Mouse (Mus musculus): ENCODE measurements at regions not wholly inside any gene's neighbourhood (a gene's known extent, or its start where the extent isn't known, plus 50 kb on each side); places are given as distances from the start of the nearest gene placed in this dataset.

- no peak for DNase-seq
- WGBS (ENCODE audit: insufficient replicate concordance), result 73% methylated on average over 2 of the region's 2 CpGs
These were observed 236.9 kb downstream of the Wnt5a start for GRCm38 (mm10) chr14:28741418-28741817.

GRCm38 (mm10) chr14:28743673-28744072, 239.1 kb downstream of the Wnt5a start:
- no peak for TF ChIP-seq EP300 (IDR thresholded peaks at IDR 0.05; ENCODE audit: low read depth)
- Histone ChIP-seq H3K27ac (ENCODE audit: low read depth) (no peak overlapping the region), H3K4me2 (ENCODE audit: low read depth, low read length) (no peak overlapping the region), H3K4me1 (ENCODE audit: insufficient read depth) (no peaks in the 10 kb centered on the region), H3K27me3 (ENCODE audit: insufficient read depth, low read length) (no peaks in the 10 kb centered on the region), H3K36me3 (replicated peaks; ENCODE audit: insufficient read depth, low read length) (no peaks in the 10 kb centered on the region), H3K4me3 (ENCODE audit: low read depth, low read length) (no peak overlapping the region), H3K9ac (replicated peaks) (no peak overlapping the region), H3K9me3 (ENCODE audit: low read length) (no peaks in the 10 kb centered on the region)
- WGBS (ENCODE audit: insufficient replicate concordance), result 75% methylated on average over 4 of the region's 4 CpGs
- no peak for ATAC-seq
- no peak for DNase-seq

More at GRCm38 (mm10) chr14:28741418-28741817, 236.9 kb downstream of the Wnt5a start:
- TF ChIP-seq CTCF (IDR thresholded peaks at IDR 0.05; ENCODE audit: low read depth) (no peak), EP300 (IDR thresholded peaks at IDR 0.05; ENCODE audit: low read depth) (no peak)
- H3K27me3 ChIP-seq (ENCODE audit: insufficient read depth, low read length), result no peaks in the 10 kb centered on the region
- no peak overlapping the region for H3K9ac ChIP-seq (replicated peaks)
- no peak overlapping the region for H3K27ac ChIP-seq (ENCODE audit: low read depth)
- H3K4me2 ChIP-seq (ENCODE audit: low read depth, low read length), result no peak overlapping the region
- H3K4me3 ChIP-seq (ENCODE audit: low read depth, low read length), result no peak overlapping the region
- no peaks in the 10 kb centered on the region for H3K9me3 ChIP-seq (ENCODE audit: low read length)
- H3K36me3 ChIP-seq (replicated peaks; ENCODE audit: insufficient read depth, low read length), result no peaks in the 10 kb centered on the region
- ATAC-seq, result no peak
- H3K4me1 ChIP-seq (ENCODE audit: insufficient read depth), result no peaks in the 10 kb centered on the region

GRCm38 (mm10) chr14:28750301-28750700, 245.8 kb downstream of the Wnt5a start:
- H3K4me1 ChIP-seq (ENCODE audit: insufficient read depth), result no peaks in the 10 kb centered on the region
- TF ChIP-seq CTCF (IDR thresholded peaks at IDR 0.05; ENCODE audit: low read depth) (no peak), EP300 (IDR thresholded peaks at IDR 0.05; ENCODE audit: low read depth) (no peak)
- ATAC-seq (no peak), DNase-seq (no peak)
- no peaks in the 10 kb centered on the region for H3K36me3 ChIP-seq (replicated peaks; ENCODE audit: insufficient read depth, low read length)
- no peaks in the 10 kb centered on the region for H3K27me3 ChIP-seq (ENCODE audit: insufficient read depth, low read length)
- 71% methylated on average over 1 of the region's 1 CpGs for WGBS (ENCODE audit: insufficient replicate concordance)
- H3K9ac ChIP-seq (replicated peaks), result no peak overlapping the region
- no peak overlapping the region for H3K27ac ChIP-seq (ENCODE audit: low read depth)
- H3K4me3 ChIP-seq (ENCODE audit: low read depth, low read length), result no peak overlapping the region
- H3K4me2 ChIP-seq (ENCODE audit: low read depth, low read length), result no peak overlapping the region
- no peaks in the 10 kb centered on the region for H3K9me3 ChIP-seq (ENCODE audit: low read length)

GRCm38 (mm10) chr14:28765201-28765600, 252.8 kb upstream of the Lrtm1 start:
- H3K27me3 ChIP-seq (ENCODE audit: insufficient read depth, low read length), result no peaks in the 10 kb centered on the region
- DNase-seq (no peak), ATAC-seq (no peak)
- H3K4me2 ChIP-seq (ENCODE audit: low read depth, low read length), result no peak overlapping the region
- H3K9ac ChIP-seq (replicated peaks), result no peak overlapping the region
- H3K4me1 ChIP-seq (ENCODE audit: insufficient read depth), result no peaks in the 10 kb centered on the region
- no peaks in the 10 kb centered on the region for H3K9me3 ChIP-seq (ENCODE audit: low read length)
- no peak for TF ChIP-seq CTCF (IDR thresholded peaks at IDR 0.05; ENCODE audit: low read depth)
- TF ChIP-seq EP300 (IDR thresholded peaks at IDR 0.05; ENCODE audit: low read depth), result no peak
- 60% methylated on average over 1 of the region's 1 CpGs for WGBS (ENCODE audit: insufficient replicate concordance)
- no peak overlapping the region for H3K27ac ChIP-seq (ENCODE audit: low read depth)
- H3K36me3 ChIP-seq (replicated peaks; ENCODE audit: insufficient read depth, low read length), result no peaks in the 10 kb centered on the region
- H3K4me3 ChIP-seq (ENCODE audit: low read depth, low read length), result no peak overlapping the region

- no peaks in the 10 kb centered on the region for H3K4me1 ChIP-seq (ENCODE audit: insufficient read depth)
- H3K4me3 ChIP-seq (ENCODE audit: low read depth, low read length), result no peak overlapping the region
- DNase-seq (no peak), ATAC-seq (no peak)
- WGBS (ENCODE audit: insufficient replicate concordance), result 75% methylated on average over 11 of the region's 11 CpGs
- no peak overlapping the region for H3K9ac ChIP-seq (replicated peaks)
- H3K27ac ChIP-seq (ENCODE audit: low read depth), result no peak overlapping the region
- TF ChIP-seq EP300 (IDR thresholded peaks at IDR 0.05; ENCODE audit: low read depth) (no peak), CTCF (IDR thresholded peaks at IDR 0.05; ENCODE audit: low read depth) (no peak)
- no peaks in the 10 kb centered on the region for H3K27me3 ChIP-seq (ENCODE audit: insufficient read depth, low read length)
- H3K36me3 ChIP-seq (replicated peaks; ENCODE audit: insufficient read depth, low read length), result no peaks in the 10 kb centered on the region
- no peaks in the 10 kb centered on the region for H3K9me3 ChIP-seq (ENCODE audit: low read length)
- H3K4me2 ChIP-seq (ENCODE audit: low read depth, low read length), result no peak overlapping the region
These were observed 244.9 kb upstream of the Lrtm1 start for GRCm38 (mm10) chr14:28773068-28773467.

- TF ChIP-seq CTCF (IDR thresholded peaks at IDR 0.05; ENCODE audit: low read depth) (no peak), EP300 (IDR thresholded peaks at IDR 0.05; ENCODE audit: low read depth) (no peak)
- no peak overlapping the region for H3K27ac ChIP-seq (ENCODE audit: low read depth)
- ATAC-seq (no peak), DNase-seq (no peak)
- 75% methylated on average over 1 of the region's 1 CpGs for WGBS (ENCODE audit: insufficient replicate concordance)
- H3K4me1 ChIP-seq (ENCODE audit: insufficient read depth), result no peaks in the 10 kb centered on the region
- H3K4me3 ChIP-seq (ENCODE audit: low read depth, low read length), result no peak overlapping the region
- H3K4me2 ChIP-seq (ENCODE audit: low read depth, low read length), result no peak overlapping the region
- H3K9me3 ChIP-seq (ENCODE audit: low read length), result no peaks in the 10 kb centered on the region
- H3K9ac ChIP-seq (replicated peaks), result no peak overlapping the region
- H3K27me3 ChIP-seq (ENCODE audit: insufficient read depth, low read length), result no peaks in the 10 kb centered on the region
- H3K36me3 ChIP-seq (replicated peaks; ENCODE audit: insufficient read depth, low read length), result no peaks in the 10 kb centered on the region
These were observed 242.3 kb upstream of the Lrtm1 start for GRCm38 (mm10) chr14:28775686-28776085.

GRCm38 (mm10) chr14:28777791-28778190, 240.2 kb upstream of the Lrtm1 start:
- Histone ChIP-seq H3K4me1 (ENCODE audit: insufficient read depth) (no peaks in the 10 kb centered on the region), H3K27me3 (ENCODE audit: insufficient read depth, low read length) (no peaks in the 10 kb centered on the region), H3K36me3 (replicated peaks; ENCODE audit: insufficient read depth, low read length) (no peaks in the 10 kb centered on the region), H3K27ac (ENCODE audit: low read depth) (no peak overlapping the region), H3K4me3 (ENCODE audit: low read depth, low read length) (no peak overlapping the region), H3K9ac (replicated peaks) (no peak overlapping the region), H3K4me2 (ENCODE audit: low read depth, low read length) (no peak overlapping the region), H3K9me3 (ENCODE audit: low read length) (no peaks in the 10 kb centered on the region)
- 76% methylated on average over 8 of the region's 8 CpGs for WGBS (ENCODE audit: insufficient replicate concordance)
- ATAC-seq (peak; percentile 29; the same call in 1 of the 2 replicates), DNase-seq (no peak)
- TF ChIP-seq CTCF (IDR thresholded peaks at IDR 0.05; ENCODE audit: low read depth) (no peak), EP300 (IDR thresholded peaks at IDR 0.05; ENCODE audit: low read depth) (no peak)
